ENCODE assay signal across 8 mouse cellular contexts in genomic region chr17:24936259-24937237, GRCm38 (mm10). TPM values are rescaled to one million over a fixed set of nuclear protein-coding genes. Genes with fewer than 3 reads are reported as not detected.
DNase-seq lines count a peak whose midpoint lies in the region; ATAC-seq lines count a peak whose summit lies in the region.

TSS of gene Mapk8ip3 (minus strand) at chr17:24936977.

- H3K9me3 ChIP-seq in forebrain, embryonic 11.5 days (ENCODE audit: control insufficient read depth, low read length), result no peaks in the 10 kb centered on the region
- H3K9me3 ChIP-seq in heart, embryonic 16.5 days (replicated peaks; ENCODE audit: control insufficient read depth, low read length), result no peaks in the 10 kb centered on the region
- H3K9me3 ChIP-seq in liver, embryonic 15.5 days (replicated peaks), result no peaks in the 10 kb centered on the region
- no peaks in the 10 kb centered on the region for H3K9me3 ChIP-seq in neural tube, embryonic 12.5 days

- H3K4me1 ChIP-seq in forebrain, embryonic 11.5 days (replicated peaks; ENCODE audit: control insufficient read depth, insufficient read depth, low read length), result peaks cover 9% of the 10 kb centered on the region
- peaks cover 18% of the 10 kb centered on the region for H3K4me1 ChIP-seq in heart, embryonic 16.5 days (ENCODE audit: control insufficient read depth, insufficient read depth, low read length)
- peaks cover 41% of the 10 kb centered on the region for H3K4me1 ChIP-seq in liver, embryonic 15.5 days (replicated peaks)
- H3K4me1 ChIP-seq in neural tube, embryonic 12.5 days, result peaks cover 20% of the 10 kb centered on the region

- peak within 1 kb of the TSS; percentile 92 for H3K9ac ChIP-seq in forebrain, embryonic 11.5 days (ENCODE audit: low read length)
- H3K9ac ChIP-seq in heart, embryonic 16.5 days (ENCODE audit: low read length), result peak within 1 kb of the TSS; percentile 90
- peak within 1 kb of the TSS; percentile 92 for H3K9ac ChIP-seq in liver, embryonic 15.5 days
- peak within 1 kb of the TSS; percentile 92 for H3K9ac ChIP-seq in neural tube, embryonic 12.5 days

- H3K27ac ChIP-seq in forebrain, embryonic 11.5 days (ENCODE audit: low read depth, low read length), result peak within 1 kb of the TSS; percentile 37; the same call in 1 of the 2 replicates
- peak within 1 kb of the TSS; percentile 84 for H3K27ac ChIP-seq in heart, embryonic 16.5 days (ENCODE audit: low read length)
- H3K27ac ChIP-seq in liver, embryonic 15.5 days (replicated peaks), result peak within 1 kb of the TSS; percentile 92
- peak within 1 kb of the TSS; percentile 66 for H3K27ac ChIP-seq in neural tube, embryonic 12.5 days

- no peaks in the 10 kb centered on the region for H3K27me3 ChIP-seq in forebrain, embryonic 11.5 days (ENCODE audit: control insufficient read depth, insufficient read depth, low read length)
- no peaks in the 10 kb centered on the region for H3K27me3 ChIP-seq in heart, embryonic 16.5 days (ENCODE audit: control insufficient read depth, insufficient read depth, low read length)
- H3K27me3 ChIP-seq in liver, embryonic 15.5 days, result no peaks in the 10 kb centered on the region
- H3K27me3 ChIP-seq in neural tube, embryonic 12.5 days (replicated peaks), result no peaks in the 10 kb centered on the region

- peak within 1 kb of the TSS; percentile 83 for H3K4me2 ChIP-seq in forebrain, embryonic 11.5 days (ENCODE audit: low read depth, low read length, severe bottlenecking)
- peak within 1 kb of the TSS; percentile 83 for H3K4me2 ChIP-seq in heart, embryonic 16.5 days (ENCODE audit: low read depth, low read length)
- H3K4me2 ChIP-seq in liver, embryonic 15.5 days, result peak within 1 kb of the TSS; percentile 87
- H3K4me2 ChIP-seq in neural tube, embryonic 12.5 days (replicated peaks), result peak within 1 kb of the TSS; percentile 83

- H3K4me3 ChIP-seq in forebrain, embryonic 11.5 days (ENCODE audit: low read depth, low read length), result peak within 1 kb of the TSS; percentile 94
- peak within 1 kb of the TSS; percentile 94 for H3K4me3 ChIP-seq in heart, embryonic 16.5 days (ENCODE audit: low read length)
- peak within 1 kb of the TSS; percentile 96 for H3K4me3 ChIP-seq in liver, embryonic 15.5 days (replicated peaks)
- peak within 1 kb of the TSS; percentile 92 for H3K4me3 ChIP-seq in neural tube, embryonic 12.5 days

- ATAC-seq in forebrain, embryonic 11.5 days (replicated peaks; ENCODE audit: low FRiP score), result peak; percentile 98
- ATAC-seq in heart, embryonic 16.5 days (replicated peaks; ENCODE audit: extremely low read depth, insufficient read depth, low FRiP score), result peak; percentile 97
- ATAC-seq in liver, embryonic 15.5 days (ENCODE audit: insufficient read depth), result peak; percentile 98
- ATAC-seq in neural tube, embryonic 12.5 days (ENCODE audit: low FRiP score, low read depth), result peak; percentile 96

- WGBS in forebrain, embryonic 11.5 days, result under 1% methylated on average over 75 of the region's 78 CpGs
- WGBS in heart, embryonic 16.5 days, result under 1% methylated on average over 78 of the region's 78 CpGs
- under 1% methylated on average over 78 of the region's 78 CpGs for whole genome bisulfite sequencing in liver, embryonic 15.5 days (ENCODE audit: insufficient replicate concordance)
- under 1% methylated on average over 78 of the region's 78 CpGs for WGBS in neural tube, embryonic 12.5 days

- no peaks in the 10 kb centered on the region; the same call in 1 of the 2 replicates for H3K36me3 ChIP-seq in forebrain, embryonic 11.5 days (ENCODE audit: control insufficient read depth, insufficient read depth, low read length)
- H3K36me3 ChIP-seq in heart, embryonic 16.5 days (ENCODE audit: control insufficient read depth, insufficient read depth), result no peaks in the 10 kb centered on the region
- H3K36me3 ChIP-seq in liver, embryonic 15.5 days (replicated peaks), result peaks cover 13% of the 10 kb centered on the region; the same call in 1 of the 2 replicates
- no peaks in the 10 kb centered on the region for H3K36me3 ChIP-seq in neural tube, embryonic 12.5 days

- peak; percentile 92 to 96 for DNase-seq in CD8-positive naive resting alpha-beta T cell, adult 2 months (ENCODE audit: low read depth in 2 of 2, low spot score in 2 of 2)
- DNase-seq in c-Kit-positive CD71-negative TER-119-negative erythroid progenitor cells, embryonic 14.5 days (ENCODE audit: low read depth), result peak; percentile 88
- peak; percentile 96 for DNase-seq in forebrain, embryonic 11.5 days (ENCODE audit: low spot score)
- DNase-seq in kidney, postnatal 36 days, result peak; percentile 95 to 97
- peak; percentile 92 for DNase-seq in telencephalon, adult 2 months (ENCODE audit: low read depth, low spot score)

RNA-seq across cellular contexts. Expression of gene Mapk8ip3, which starts in this region (rescaled TPM):
- polyA plus RNA-seq in forebrain, embryonic 11.5 days (2014; fragmentation: Nextera tagmentation; extraction: Ambion mirVana), result 51.3 and 56.8 TPM in 2 replicates
- 30.1 and 33.0 TPM in 2 replicates for polyA plus RNA-seq in heart, embryonic 16.5 days (2015; fragmentation: Nextera tagmentation; extraction: Ambion mirVana)
- 8.3 and 10.0 TPM in 2 replicates for polyA plus RNA-seq in liver, embryonic 15.5 days (2015; fragmentation: Nextera tagmentation; extraction: Ambion mirVana)
- polyA plus RNA-seq in neural tube, embryonic 12.5 days (2016; fragmentation: Nextera tagmentation; extraction: Ambion mirVana), result 78.9 and 82.1 TPM in 2 replicates

Comparison
In these comparisons a context has a peak if more than half of its experiments do, and no peak if none do; other contexts are left out.
1. Peak in every context shown above with its lines: DNase-seq, ATAC-seq, H3K4me3 ChIP-seq and H3K27ac ChIP-seq.
2. H3K27ac ChIP-seq: peak in every context shown above with its lines; median percentile 92 in liver, embryonic 15.5 days; 84 in heart, embryonic 16.5 days; 66 in neural tube, embryonic 12.5 days; 37 in forebrain, embryonic 11.5 days.